Comparison of ENCODE assay signal across 10 mouse cellular contexts in the genomic region with DNA sequence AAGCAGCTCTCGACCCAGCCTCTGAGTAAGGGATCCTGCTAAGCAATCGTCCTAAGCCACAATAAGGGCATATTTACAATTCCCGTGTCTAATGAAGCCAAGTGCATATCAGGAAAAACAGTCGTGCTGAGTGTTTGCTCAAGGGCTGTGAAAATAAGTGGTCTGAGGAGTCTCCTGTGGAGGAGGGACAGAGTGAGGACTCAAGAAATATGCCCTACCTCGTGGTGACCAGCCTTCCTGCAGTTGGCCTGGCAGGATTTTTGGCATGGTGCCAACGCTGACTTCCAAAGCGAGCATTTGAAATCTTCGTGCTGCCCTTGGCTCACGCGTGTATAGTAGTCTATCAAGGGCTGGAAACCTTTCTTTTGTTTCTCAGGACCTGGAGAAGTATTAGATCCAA. TPM values are rescaled to one million over a fixed set of nuclear protein-coding genes. Genes with fewer than 3 reads are reported as not detected.
A peak's percentile ranks its signal among the peaks of the same experiment; 100 is the strongest.
DNase-seq lines count a peak whose midpoint lies in the region; ATAC-seq lines count a peak whose summit lies in the region.
"Had no signal": no experiment of that assay in that cellular context is flagged by ENCODE, and none has a peak within 500 bp of the region (broad histone marks: within the 10 kb centered on the region; RNA-seq: fewer than 3 reads in every experiment).

No protein-coding gene starts in this region.

- no peaks in the 10 kb centered on the region for H3K36me3 ChIP-seq in hindbrain, embryonic 12.5 days
- no peaks in the 10 kb centered on the region for H3K36me3 ChIP-seq in hindbrain, embryonic 10.5 days
- no peaks in the 10 kb centered on the region for H3K36me3 ChIP-seq in intestine, embryonic 16.5 days (ENCODE audit: control insufficient read depth, insufficient read depth, low read length)
- H3K36me3 ChIP-seq in stomach, embryonic 16.5 days (ENCODE audit: control insufficient read depth, insufficient read depth, low read length): no peaks in the 10 kb centered on the region
- H3K36me3 ChIP-seq: liver, embryonic 13.5 days had no signal

- ATAC-seq in hindbrain, embryonic 12.5 days (ENCODE audit: low FRiP score): no peak
- ATAC-seq in intestine, embryonic 16.5 days: peak; percentile 32; the same call in 1 of the 2 replicates
- peak; percentile 68; the same call in 1 of the 2 replicates for ATAC-seq in stomach, embryonic 16.5 days (ENCODE audit: insufficient read depth, low FRiP score)

- H3K27me3 ChIP-seq in hindbrain, embryonic 12.5 days: peaks cover 4% of the 10 kb centered on the region; the same call in 1 of the 2 replicates
- 0 out of 2 replicates have a peak, but pooled peaks cover 14% of the 10 kb centered on the region for H3K27me3 ChIP-seq in hindbrain, embryonic 10.5 days (ENCODE audit: insufficient read depth, poor library complexity, severe bottlenecking)
- no peaks in the 10 kb centered on the region for H3K27me3 ChIP-seq in intestine, embryonic 16.5 days (replicated peaks; ENCODE audit: control insufficient read depth, insufficient read depth, low read length)
- no peaks in the 10 kb centered on the region for H3K27me3 ChIP-seq in stomach, embryonic 16.5 days (ENCODE audit: control insufficient read depth, insufficient read depth, low read length)

- H3K4me3 ChIP-seq in hindbrain, embryonic 12.5 days: no peak overlapping the region
- H3K4me3 ChIP-seq in hindbrain, embryonic 10.5 days: no peak overlapping the region
- no peak overlapping the region for H3K4me3 ChIP-seq in intestine, embryonic 16.5 days (ENCODE audit: low read length)
- H3K4me3 ChIP-seq in stomach, embryonic 16.5 days (replicated peaks; ENCODE audit: low read length): no peak overlapping the region
- H3K4me3 ChIP-seq: liver, embryonic 13.5 days had no signal

- WGBS in hindbrain, embryonic 12.5 days: 60% methylated on average over 10 of the region's 10 CpGs
- WGBS in hindbrain, embryonic 10.5 days: 78% methylated on average over 10 of the region's 10 CpGs
- 26% methylated on average over 10 of the region's 10 CpGs for WGBS in intestine, embryonic 16.5 days
- 25% methylated on average over 10 of the region's 10 CpGs for WGBS in stomach, embryonic 16.5 days

- no peak for DNase-seq in hindbrain, embryonic 10.5 days (ENCODE audit: low spot score)
- peak; percentile 71 for DNase-seq in testis, postnatal 10 days (ENCODE audit: low spot score)
- DNase-seq in testis, postnatal 14 days (ENCODE audit: low spot score): no peak
- DNase-seq in B cell, adult 2 months: no peak
- no peak for DNase-seq in embryo, embryonic 11 days
- DNase-seq: liver, embryonic 13.5 days; thymus, postnatal 14 days had no signal

- peaks cover 3% of the 10 kb centered on the region; the same call in 1 of the 2 replicates for H3K4me1 ChIP-seq in hindbrain, embryonic 12.5 days
- H3K4me1 ChIP-seq in hindbrain, embryonic 10.5 days (replicated peaks): no peaks in the 10 kb centered on the region
- peaks cover 13% of the 10 kb centered on the region for H3K4me1 ChIP-seq in intestine, embryonic 16.5 days (ENCODE audit: control insufficient read depth, insufficient read depth, low read length)
- peaks cover 15% of the 10 kb centered on the region; the same call in 1 of the 2 replicates for H3K4me1 ChIP-seq in stomach, embryonic 16.5 days (ENCODE audit: control insufficient read depth, insufficient read depth, low read length)

- H3K9ac ChIP-seq in hindbrain, embryonic 12.5 days: 0 out of 2 replicates have a peak overlapping the region, but pooled peaks have one; percentile 8
- H3K9ac ChIP-seq in intestine, embryonic 16.5 days (ENCODE audit: low read depth, low read length): no peak overlapping the region
- H3K9ac ChIP-seq in stomach, embryonic 16.5 days (ENCODE audit: low read length): no peak overlapping the region
- H3K9ac ChIP-seq: liver, embryonic 13.5 days had no signal

- H3K4me2 ChIP-seq in hindbrain, embryonic 12.5 days (replicated peaks): no peak overlapping the region
- no peak overlapping the region for H3K4me2 ChIP-seq in intestine, embryonic 16.5 days (ENCODE audit: low read depth, low read length)
- H3K4me2 ChIP-seq in stomach, embryonic 16.5 days (ENCODE audit: low read depth, low read length): peak overlapping the region; percentile 14; the same call in 1 of the 2 replicates
- H3K4me2 ChIP-seq: liver, embryonic 13.5 days had no signal

- no peaks in the 10 kb centered on the region for H3K9me3 ChIP-seq in hindbrain, embryonic 12.5 days (replicated peaks)
- no peaks in the 10 kb centered on the region for H3K9me3 ChIP-seq in hindbrain, embryonic 10.5 days
- no peaks in the 10 kb centered on the region for H3K9me3 ChIP-seq in intestine, embryonic 16.5 days (ENCODE audit: control insufficient read depth, low read length)
- no peaks in the 10 kb centered on the region for H3K9me3 ChIP-seq in stomach, embryonic 16.5 days (replicated peaks; ENCODE audit: control insufficient read depth, low read length)
- H3K9me3 ChIP-seq: liver, embryonic 13.5 days had no signal

- no peak overlapping the region for H3K27ac ChIP-seq in hindbrain, embryonic 12.5 days
- no peak overlapping the region for H3K27ac ChIP-seq in hindbrain, embryonic 10.5 days
- H3K27ac ChIP-seq in intestine, embryonic 16.5 days (ENCODE audit: low read length): no peak overlapping the region
- H3K27ac ChIP-seq in stomach, embryonic 16.5 days (ENCODE audit: low read length): peak overlapping the region; percentile 62; the same call in 1 of the 2 replicates
- H3K27ac ChIP-seq: liver, embryonic 13.5 days had no signal

RNA-seq across cellular contexts. Expression of a gene that starts 23.0 kb away (rescaled TPM):
- polyA plus RNA-seq in hindbrain, embryonic 12.5 days (2016; fragmentation: Nextera tagmentation; extraction: Ambion mirVana): 184 and 192 TPM in 2 replicates
- polyA plus RNA-seq in hindbrain, embryonic 10.5 days (2016; fragmentation: Nextera tagmentation; extraction: Ambion mirVana): 135 and 156 TPM in 2 replicates
- polyA plus RNA-seq in intestine, embryonic 16.5 days (2015; fragmentation: Nextera tagmentation; extraction: Ambion mirVana): 74.2 and 78.7 TPM in 2 replicates
- polyA plus RNA-seq in stomach, embryonic 16.5 days (2015; fragmentation: Nextera tagmentation; extraction: Ambion mirVana): 132 and 133 TPM in 2 replicates

RNA-seq across cellular contexts. Expression of a gene that starts 33.8 kb away (rescaled TPM):
- polyA plus RNA-seq in hindbrain, embryonic 12.5 days (2016; fragmentation: Nextera tagmentation; extraction: Ambion mirVana): 152 and 155 TPM in 2 replicates
- polyA plus RNA-seq in hindbrain, embryonic 10.5 days (2016; fragmentation: Nextera tagmentation; extraction: Ambion mirVana): 109 and 113 TPM in 2 replicates
- 111 and 116 TPM in 2 replicates for polyA plus RNA-seq in intestine, embryonic 16.5 days (2015; fragmentation: Nextera tagmentation; extraction: Ambion mirVana)
- polyA plus RNA-seq in stomach, embryonic 16.5 days (2015; fragmentation: Nextera tagmentation; extraction: Ambion mirVana): 55.6 and 58.0 TPM in 2 replicates
